In the genomic region with DNA sequence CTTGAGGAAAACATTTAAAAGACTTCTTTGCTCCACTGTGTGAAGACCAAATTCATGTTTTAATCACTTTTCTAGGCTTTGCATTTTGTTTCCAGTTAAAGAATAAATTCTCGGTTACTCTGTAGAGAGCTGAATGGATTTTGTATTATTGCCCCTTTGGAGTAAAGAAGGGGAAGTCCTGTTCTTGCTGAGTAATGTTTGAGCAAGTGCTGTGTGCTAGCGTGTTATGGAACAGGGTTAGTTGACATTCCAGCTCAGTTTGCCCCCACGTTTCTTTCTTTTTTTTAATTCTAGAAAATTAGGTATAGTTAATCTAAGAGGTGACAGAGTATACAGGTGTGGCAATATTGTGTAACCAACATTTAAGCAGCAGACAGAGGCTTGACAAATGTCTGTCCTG, we compare ENCODE assay signal across 22 mouse cellular contexts. TPM values are rescaled to one million over a fixed set of nuclear protein-coding genes. Genes with fewer than 3 reads are reported as not detected.
"Had no signal": no experiment of that assay in that cellular context is flagged by ENCODE, and none has a peak within 500 bp of the region (broad histone marks: within the 10 kb centered on the region; RNA-seq: fewer than 3 reads in every experiment).

No protein-coding gene starts in this region.

- ATAC-seq: hindbrain, embryonic 16.5 days; hindbrain, postnatal 0 days; inflammation-experienced regulatory T-cells, adult 6 months; intestine, embryonic 15.5 days; intestine, embryonic 16.5 days; intestine, postnatal 0 days had no signal

- DNase-seq: heart, postnatal 10 days; heart, postnatal 14 days; heart, postnatal 36 days; heart, postnatal 4 days; kidney, adult 11 months; kidney, adult 18-20 months; kidney, adult 2 months; kidney, adult 8-10 months; kidney, adult 9 months; kidney, postnatal 10 days; kidney, postnatal 14 days; kidney, postnatal 25 days; kidney, postnatal 36 days; kidney, postnatal 4 days; layer of hippocampus, adult 9-11 months; layer of hippocampus, postnatal 36 days had no signal

RNA-seq across cellular contexts. Expression of a gene that starts 35.0 kb away (rescaled TPM):
- total RNA-seq: heart, postnatal 36 days; heart, postnatal 4 days had no signal
